Mouse (Mus musculus) embryonic stem cell, embryonic (primary cell): ENCODE measurements around the gene Kdm4d.
"Not testable (repeated sequence)": the region's sequence is repeated elsewhere in the genome, so short reads cannot be mapped to it uniquely, and the experiment has no call there.

ENCODE experiments used
- CTCF ChIA-PET, 4 experiments: fragments of 300-600 bp in 2 of 4; fragments of 350-600 bp in 2 of 4; sonication (Branson Sonifier 250); formaldehyde crosslinking; loops; one replicate each; lab custom pipeline; 2022; ENCODE audit warnings: inconsistent platforms in 2 of 4; lab: Charles Lee
- POLR2A ChIA-PET, 4 experiments: fragments of 300-600 bp in 2 of 4; fragments of 350-600 bp in 2 of 4; sonication (Branson Sonifier 250); formaldehyde crosslinking; loops; one replicate each; lab custom pipeline; 2022; ENCODE audit warnings: antibody characterized with exemption in 4 of 4, inconsistent platforms in 1 of 4; lab: Charles Lee

Gene Kdm4d

DNA sequence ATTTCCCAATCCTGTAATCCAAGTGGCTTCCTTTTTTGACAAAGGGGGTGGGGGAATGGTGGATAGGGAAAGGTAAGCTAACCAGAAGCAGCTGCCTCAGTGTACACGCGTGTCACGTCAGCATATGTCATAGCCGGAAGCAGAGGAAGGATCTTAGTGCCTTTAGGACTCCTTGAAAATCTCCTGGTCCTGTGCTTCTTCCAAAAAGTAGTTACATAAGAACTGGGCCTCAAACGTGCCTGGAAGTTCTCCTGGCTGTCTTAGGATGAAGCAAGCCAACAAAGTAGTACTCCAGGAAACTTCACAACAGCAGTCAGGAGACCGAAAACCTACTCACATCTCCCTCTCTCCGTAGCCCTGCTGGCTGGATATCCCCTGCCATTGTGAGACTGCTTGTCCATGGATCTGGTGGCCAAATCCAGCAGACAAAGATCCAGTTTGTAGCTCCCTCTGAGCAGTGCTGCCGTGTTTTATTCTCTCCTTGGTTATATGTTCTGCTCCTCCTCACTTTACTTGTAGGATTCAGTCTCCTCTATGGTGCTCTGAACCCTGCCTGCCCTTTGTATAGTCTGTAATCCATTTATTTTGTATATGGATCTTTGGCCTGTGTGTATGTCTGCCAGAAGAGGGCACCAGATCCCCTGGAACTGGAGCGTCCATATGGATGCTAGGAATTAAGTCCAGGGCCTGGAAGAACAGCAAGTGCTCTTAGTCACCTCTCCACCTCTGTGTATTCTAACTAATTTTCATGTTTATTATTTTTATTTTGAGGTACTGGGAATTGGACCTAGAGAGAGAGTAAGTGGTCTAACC is 12.6 kb upstream of the Kdm4d start:
- ChIA-PET POLR2A (interaction anchor here in 3 of 4 experiments (1.3 to 2.5 kb wide), 4 partner anchors 11 to 12 kb away, joined by 4 to 11 read pairs (median 6); partner anchors contain the start of genes Cwc15 (in 3 of the 3) and Kdm4d (in 3 of the 3)), CTCF (interaction anchor here (1.0 to 3.6 kb wide), 9 partner anchors 11 to 252 kb away, joined by 3 to 25 read pairs (median 4); partner anchors contain the start of genes Cwc15 (in 1 of the 4) and Kdm4d (in 1 of the 4))

DNA sequence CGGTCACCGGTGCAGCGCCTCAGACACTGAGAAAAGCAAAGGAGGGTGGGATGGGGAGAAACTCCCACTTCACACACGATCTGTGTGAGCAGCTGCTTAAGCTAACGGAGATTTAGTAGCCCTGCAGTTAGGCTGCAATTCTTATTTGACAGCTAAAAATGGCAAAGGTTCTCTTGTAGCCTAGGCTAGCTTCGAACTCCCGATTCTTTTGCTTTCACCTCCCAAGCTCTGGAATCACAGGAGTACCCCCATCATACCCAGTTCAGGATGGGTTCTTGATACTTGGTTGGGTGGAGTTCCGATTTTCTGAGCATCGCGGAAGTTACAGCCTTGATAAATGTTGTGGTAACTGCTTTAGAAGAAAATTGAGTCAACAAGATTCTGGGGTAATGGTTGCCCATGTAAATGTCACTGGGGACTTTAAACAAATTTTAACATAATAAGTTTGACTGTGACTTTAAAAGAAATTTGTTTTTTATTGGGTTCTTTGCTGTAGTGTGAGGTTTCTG is 688 bp upstream of the Kdm4d start:
- POLR2A ChIA-PET = interaction anchor here (0.6 to 2.7 kb wide), 84 partner anchors 8 to 953 kb away, joined by 3 to 23 read pairs (median 4); partner anchors contain the start of genes Fam76b (in 4 of the 4), Cep57 (in 3 of the 4), Ankrd49 (in 1 of the 4) and Fut4 (in 1 of the 4)
- CTCF ChIA-PET = interaction anchor here (0.7 to 2.4 kb wide), 17 partner anchors 11 to 1454 kb away, joined by 3 to 16 read pairs (median 3); no protein-coding TSS in a partner anchor

DNA sequence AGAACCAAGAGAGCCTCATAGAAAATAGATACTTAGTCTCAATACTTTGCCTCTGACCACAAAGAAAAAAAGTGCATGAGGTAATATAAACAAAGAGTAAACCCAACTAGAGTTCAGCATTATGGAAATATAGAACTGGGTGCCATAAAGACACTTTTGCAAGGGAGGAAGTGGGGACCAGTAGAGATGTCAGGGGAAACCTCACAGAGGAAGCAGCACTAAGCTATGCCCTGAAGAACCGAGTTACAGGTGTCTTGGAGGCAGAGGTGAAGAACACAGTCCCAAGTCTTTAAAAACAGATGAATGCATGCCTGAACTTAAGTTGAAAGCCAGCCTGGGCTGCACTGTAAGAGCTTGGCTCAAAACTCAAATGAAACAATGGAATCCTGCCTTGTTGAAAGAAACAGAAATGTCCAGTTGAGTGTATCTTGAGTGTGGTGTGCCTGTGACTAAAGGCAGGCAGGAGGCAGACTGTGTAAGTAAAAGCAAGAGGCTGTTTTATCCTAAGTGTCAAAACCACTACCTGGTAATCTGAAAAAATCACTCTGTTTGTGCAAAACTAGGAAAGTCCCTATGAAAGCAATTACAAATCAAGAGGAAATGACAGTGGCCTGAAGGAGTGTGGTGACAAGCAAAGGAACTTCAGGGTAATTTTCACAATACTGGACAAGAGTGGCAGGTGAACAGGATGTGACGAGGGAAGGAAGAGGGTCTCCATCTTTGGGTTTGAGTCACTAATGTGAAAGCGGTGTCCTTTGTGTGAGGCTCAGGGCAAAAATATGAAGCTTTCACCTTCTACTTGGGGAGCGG is 1.2 kb downstream of the Kdm4d start:
- ChIA-PET CTCF (interaction anchor here in 3 of 4 experiments (0.5 to 2.4 kb wide), 3 partner anchors 25 to 200 kb away, joined by 3 to 10 read pairs (median 6); no protein-coding TSS in a partner anchor), POLR2A (interaction anchor here in 2 of 4 experiments (0.7 to 2.7 kb wide), 12 partner anchors 9 to 807 kb away, joined by 3 to 23 read pairs (median 6); partner anchors contain the start of genes 4931406C07Rik (in 1 of the 2), Cep57 (in 1 of the 2), Fam76b (in 1 of the 2) and Sesn3 (in 1 of the 2))

DNA sequence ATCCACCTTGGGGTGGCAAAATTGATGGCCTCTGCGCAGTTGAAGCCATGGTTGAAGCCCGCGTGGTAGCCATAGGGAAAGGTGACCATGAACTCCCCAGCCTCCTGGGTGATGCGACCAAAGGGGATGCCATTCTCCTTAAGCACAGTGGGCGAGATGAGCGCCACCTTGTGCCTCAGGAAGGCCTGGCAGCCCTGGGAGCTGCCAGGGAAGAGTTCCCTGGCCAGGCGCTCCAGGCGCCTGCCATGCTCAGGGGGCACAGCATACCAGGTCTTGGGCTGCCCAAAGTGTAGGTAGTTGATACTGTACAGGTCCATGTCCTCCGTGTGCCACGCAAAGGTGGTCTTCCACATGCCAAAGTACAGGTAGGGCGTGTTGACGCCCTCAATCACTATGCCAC is 36.6 kb downstream of the Kdm4d start:
- POLR2A ChIA-PET = not testable (repeated sequence)
- CTCF ChIA-PET = interaction anchor here in 2 of 4 experiments (0.6 to 1.1 kb wide), 2 partner anchors 8 to 73 kb away, joined by 3 read pairs; no protein-coding TSS in a partner anchor

DNA sequence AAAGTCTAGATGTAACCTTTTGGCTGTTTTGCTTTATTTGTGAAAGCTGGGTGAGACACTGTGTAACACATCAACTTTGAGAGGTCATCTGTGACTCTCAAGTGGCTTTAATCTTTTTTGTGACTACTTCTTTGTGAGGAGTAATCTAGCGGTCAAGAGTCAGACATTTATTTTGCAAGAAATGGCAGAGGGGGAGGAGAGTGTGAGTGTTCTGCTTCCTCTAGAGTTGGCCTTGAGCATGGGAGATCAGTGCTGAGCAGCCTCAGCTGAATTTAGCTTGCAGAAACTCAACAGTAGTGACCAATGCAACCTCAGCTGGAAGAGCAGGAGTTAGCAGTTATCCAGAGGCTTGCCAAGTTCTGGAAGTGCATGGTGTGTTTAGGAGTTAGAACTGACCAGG is 37.7 kb downstream of the Kdm4d start:
- POLR2A ChIA-PET, CTCF ChIA-PET: not testable (repeated sequence)

DNA sequence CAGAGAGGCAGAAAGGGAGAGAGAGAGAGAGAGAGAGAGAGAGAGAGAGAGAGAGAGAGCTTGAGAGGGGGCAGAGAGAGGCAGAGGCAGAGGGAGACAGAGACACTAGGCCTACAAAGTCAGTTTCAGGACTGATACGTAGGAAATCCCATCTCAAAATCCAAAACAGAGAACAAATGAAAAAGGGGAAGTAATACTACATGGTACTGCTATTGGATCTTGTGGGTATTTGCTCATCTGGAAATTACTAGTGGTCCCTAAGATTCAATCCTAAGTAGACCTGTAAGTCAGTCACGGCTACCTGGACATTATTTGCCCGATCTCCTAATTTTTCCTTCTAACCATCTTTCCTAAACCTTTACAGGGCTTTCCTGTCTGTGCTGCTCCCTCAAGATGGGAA is 44.0 kb downstream of the Kdm4d start:
- CTCF ChIA-PET = no interaction called here
- POLR2A ChIA-PET = no interaction called here

DNA sequence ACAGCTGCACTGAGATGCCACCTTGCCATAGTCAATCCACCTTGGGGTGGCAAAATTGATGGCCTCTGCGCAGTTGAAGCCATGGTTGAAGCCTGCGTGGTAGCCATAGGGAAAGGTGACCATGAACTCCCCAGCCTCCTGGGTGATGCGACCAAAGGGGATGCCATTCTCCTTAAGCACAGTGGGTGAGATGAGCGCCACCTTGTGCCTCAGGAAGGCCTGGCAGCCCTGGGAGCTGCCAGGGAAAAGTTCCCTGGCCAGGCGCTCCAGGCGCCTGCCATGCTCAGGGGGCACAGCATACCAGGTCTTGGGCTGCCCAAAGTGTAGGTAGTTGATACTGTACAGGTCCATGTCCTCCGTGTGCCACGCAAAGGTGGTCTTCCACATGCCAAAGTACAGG is 49.2 kb downstream of the Kdm4d start:
- CTCF ChIA-PET = interaction anchor here in 3 of 4 experiments (0.8 to 1.5 kb wide), 4 partner anchors 61 to 256 kb away, joined by 3 to 4 read pairs (median 4); no protein-coding TSS in a partner anchor
- POLR2A ChIA-PET = not testable (repeated sequence)

DNA sequence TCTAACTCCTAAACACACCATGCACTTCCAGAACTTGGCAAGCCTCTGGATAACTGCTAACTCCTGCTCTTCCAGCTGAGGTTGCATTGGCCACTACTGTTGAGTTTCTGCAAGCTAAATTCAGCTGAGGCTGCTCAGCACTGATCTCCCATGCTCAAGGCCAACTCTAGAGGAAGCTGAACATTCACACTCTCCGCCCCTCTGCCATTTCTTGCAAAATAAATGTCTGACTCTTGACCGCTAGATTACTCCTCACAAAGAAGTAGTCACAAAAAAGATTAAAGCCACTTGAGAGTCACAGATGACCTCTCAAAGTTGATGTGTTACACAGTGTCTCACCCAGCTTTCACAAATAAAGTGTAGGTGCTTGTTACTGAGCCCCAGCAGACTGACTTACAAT is 53.2 kb downstream of the Kdm4d start:
- CTCF ChIA-PET, POLR2A ChIA-PET: not testable (repeated sequence)

DNA sequence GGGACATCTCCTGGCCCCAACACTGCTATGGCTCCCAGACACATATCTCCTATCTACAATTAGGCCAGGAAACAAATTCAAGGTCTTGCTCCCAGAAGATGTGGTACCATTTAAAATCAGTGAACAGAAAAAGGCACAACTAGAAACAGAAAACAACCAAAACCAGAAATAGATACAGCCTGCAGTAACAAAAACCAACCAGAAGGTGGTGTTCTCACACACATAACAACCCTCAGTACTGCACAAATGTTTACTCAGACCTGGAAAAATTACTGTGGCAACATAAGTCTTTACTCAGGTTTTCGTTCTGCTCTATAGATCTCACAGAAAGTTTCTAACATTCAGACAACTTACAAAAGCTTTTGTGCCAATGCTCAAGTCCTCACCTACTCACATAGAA is 59.9 kb downstream of the Kdm4d start:
- POLR2A ChIA-PET = no interaction called here
- CTCF ChIA-PET = interaction anchor here in 2 of 4 experiments (0.7 to 1.6 kb wide), 4 partner anchors 258 to 325 kb away, joined by 3 to 12 read pairs (median 4); no protein-coding TSS in a partner anchor

DNA sequence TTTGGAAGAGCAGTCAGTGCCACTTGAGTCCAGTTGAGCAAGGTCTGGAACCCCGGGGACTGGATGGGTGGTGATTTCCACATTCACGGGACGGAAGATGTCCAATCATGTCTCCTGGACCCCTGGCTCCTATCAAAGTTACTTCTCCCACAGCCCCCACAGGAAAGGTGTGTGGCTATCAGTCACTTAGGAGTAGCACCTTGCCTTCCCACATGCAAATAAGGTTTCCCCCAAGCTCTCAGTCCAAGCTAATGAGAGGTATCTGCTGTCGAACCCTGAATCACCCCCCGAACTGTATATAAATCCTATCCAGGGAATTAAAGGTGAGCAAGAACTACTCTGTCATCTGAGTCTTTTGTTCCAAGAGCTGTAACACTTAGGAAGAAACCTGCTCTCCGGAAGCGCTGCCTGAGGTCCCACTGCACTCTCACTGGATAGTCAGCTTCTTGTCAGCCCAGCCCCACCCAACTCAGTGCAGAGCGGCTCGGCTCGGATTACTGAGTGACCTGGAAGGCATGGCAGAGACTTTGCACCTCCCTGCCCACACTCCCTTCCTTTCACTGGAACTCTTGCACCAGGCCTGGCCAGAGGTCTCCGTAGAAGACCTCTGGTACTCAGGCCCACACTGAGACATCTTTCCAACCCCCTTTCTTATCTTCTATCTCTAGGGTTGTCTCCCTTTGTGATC is 66.9 kb downstream of the Kdm4d start:
- ChIA-PET CTCF (interaction anchor here in 1 of 4 experiments (0.5 to 0.6 kb wide), 2 partner anchors 54 to 70 kb away, joined by 3 to 6 read pairs; no protein-coding TSS in a partner anchor), POLR2A (no interaction called here)
